Mouse (Mus musculus): Measurements from ENCODE around the gene Dcun1d4.
"Not testable (repeated sequence)": the region's sequence is repeated elsewhere in the genome, so short reads cannot be mapped to it uniquely, and the experiment has no call there.

Dcun1d4 gene

DNA sequence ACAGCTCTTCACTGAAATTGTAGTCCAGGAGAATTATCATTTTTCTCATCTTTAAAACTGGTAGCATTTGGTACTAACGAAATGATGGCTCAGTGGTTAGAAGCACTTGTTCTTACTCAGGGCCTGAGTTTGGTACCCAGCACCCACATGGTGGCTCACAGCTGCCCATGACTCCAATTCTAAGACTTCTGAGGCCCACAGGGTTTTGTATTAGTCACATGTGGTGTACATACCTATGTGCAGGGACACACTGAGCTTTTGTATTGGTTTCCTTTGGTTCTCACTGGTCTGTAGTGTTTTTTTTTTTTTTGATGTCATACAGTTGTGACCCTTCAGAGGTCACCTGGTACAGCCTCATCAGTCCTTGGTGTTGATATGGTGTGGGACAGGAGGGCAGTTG lies 68.0 kb downstream of the Dcun1d4 start:
- DNase-seq = no peak

- no peak for DNase-seq
These were observed 71.0 kb downstream of the Dcun1d4 start for GRCm38 (mm10) chr5:73551836-73552235.

- no peak for DNase-seq
These were observed 73.1 kb downstream of the Dcun1d4 start for GRCm38 (mm10) chr5:73553903-73554302.

DNA sequence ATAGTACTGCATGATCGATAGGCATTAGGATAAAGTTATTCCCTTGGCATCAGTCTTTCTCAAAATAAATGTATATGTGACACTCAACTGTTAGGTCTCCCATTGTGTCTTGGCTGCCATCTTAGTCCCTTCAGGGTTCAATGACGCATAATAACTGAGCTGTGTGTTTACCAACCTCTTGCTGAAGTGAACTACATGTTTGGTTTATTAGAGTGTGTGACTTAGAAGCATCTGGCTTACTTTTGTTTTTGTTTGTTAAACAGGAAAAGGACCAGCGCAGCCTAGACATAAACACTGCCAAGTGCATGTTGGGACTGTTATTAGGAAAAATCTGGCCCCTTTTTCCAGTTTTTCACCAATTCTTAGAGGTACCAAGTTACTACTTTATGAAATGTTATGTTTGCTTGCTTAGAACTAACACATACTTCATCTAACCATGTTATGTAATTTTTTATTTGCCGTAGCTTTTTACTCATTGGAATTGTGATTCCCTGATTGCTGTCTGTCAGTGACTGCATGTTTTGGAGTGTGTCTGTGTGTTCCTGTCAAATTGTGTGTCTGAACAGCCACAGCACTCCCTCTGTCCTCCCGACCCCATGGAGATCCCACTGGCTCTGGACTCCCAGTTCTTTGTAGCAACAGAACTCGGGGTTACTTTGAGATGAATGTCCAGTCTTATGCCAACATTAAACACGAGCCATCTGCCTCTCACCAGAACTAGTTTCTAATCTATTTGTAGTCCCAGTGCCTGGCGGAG lies 74.5 kb downstream of the Dcun1d4 start:
- DNase-seq = no peak

GRCm38 (mm10) chr5:73556733-73557425 lies 76.1 kb downstream of the Dcun1d4 start:
- no peak for DNase-seq

DNA sequence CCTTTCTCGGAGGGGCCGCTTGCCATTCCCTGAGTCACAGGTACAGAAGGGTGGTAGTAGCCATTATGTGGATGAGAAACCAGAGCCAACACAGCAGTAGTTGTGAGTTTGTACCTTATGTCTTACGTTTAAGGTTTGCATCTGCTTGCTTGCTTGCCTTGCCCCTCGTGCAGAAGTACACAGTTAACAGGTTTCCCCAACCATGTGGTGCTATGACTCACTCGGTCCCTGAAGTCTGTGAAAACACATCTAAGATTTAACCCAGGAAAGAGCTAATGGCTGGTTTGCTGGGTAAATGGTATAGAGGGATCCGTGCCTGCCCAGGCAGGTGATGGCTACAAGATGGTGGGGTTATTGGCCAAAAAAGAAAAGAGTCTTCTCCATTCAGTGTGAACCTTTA lies 78.0 kb downstream of the Dcun1d4 start:
- DNase-seq = no peak

- DNase-seq = no peak
These were observed 83.2 kb downstream of the Dcun1d4 start for GRCm38 (mm10) chr5:73564038-73564437.

GRCm38 (mm10) chr5:73566119-73566518 lies 85.3 kb downstream of the Dcun1d4 start:
- DNase-seq = no peak

GRCm38 (mm10) chr5:73566892-73567291 lies 86.1 kb downstream of the Dcun1d4 start:
- no peak for DNase-seq

- no peak for DNase-seq
These were observed 88.4 kb downstream of the Dcun1d4 start for GRCm38 (mm10) chr5:73569181-73569580.

GRCm38 (mm10) chr5:73571395-73572156 lies 90.8 kb downstream of the Dcun1d4 start:
- DNase-seq = no peak

GRCm38 (mm10) chr5:73572846-73573245 lies 92.0 kb downstream of the Dcun1d4 start:
- DNase-seq = no peak

GRCm38 (mm10) chr5:73573789-73574188 lies 93.0 kb downstream of the Dcun1d4 start:
- DNase-seq = no peak

DNA sequence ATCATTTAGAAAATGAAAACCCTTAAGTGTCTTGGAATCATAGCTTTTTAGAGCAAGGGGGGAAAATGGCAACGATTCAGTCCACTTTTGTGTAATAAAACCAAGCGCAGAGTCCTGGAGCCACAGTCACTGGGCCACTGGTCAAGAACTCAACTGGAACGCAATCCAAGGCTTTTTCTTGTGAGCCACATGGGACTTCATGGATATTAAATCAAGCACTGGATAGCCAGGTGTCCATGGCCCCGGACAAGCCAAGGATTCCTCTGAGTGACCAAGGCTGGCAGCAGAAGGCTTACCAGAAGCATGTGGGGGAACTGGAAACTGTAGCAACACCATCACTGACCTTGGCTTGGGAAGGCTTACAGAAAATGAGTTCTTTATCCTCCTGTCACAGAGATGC lies 93.8 kb downstream of the Dcun1d4 start:
- no peak for DNase-seq

DNA sequence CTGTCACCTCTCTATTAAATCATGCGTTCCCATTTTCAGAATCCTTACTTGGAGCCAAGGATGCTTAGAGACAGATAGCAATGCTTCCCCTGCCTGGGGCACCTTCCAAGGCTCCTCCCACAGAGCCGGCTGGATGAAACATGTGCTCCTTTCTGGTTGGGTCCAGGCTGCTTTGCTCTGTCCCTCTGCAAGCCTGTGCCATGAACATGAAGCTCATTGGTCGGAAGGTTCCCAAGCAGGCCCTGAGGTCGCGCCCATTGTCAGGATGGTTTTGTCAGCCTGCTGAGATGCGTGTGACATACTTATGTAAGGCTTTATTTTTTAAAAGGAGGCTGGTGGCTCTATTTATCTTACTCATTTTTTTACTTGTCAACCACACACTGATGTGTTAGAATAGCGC lies 95.9 kb downstream of the Dcun1d4 start:
- no peak for DNase-seq

GRCm38 (mm10) chr5:73578131-73578530 lies 97.3 kb downstream of the Dcun1d4 start:
- DNase-seq = no peak

DNA sequence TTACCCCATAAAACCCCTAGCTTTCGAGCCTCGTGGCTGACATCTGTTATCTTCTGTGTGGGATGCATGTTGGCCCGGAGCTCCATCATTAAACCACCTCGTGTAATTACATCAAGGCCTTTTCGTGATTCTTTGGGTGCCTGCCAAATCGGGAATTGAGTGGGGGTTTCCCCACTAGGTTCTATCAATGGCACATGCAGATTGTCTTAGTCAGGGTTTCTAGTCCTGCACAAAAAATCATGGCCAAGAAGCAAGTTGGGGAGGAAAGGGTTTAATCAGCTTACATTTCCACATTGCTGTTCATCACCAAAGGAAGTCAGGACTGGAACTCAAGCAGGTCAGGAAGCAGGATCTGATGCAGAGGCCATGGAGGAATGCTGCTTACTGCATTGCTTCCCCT lies 103.2 kb downstream of the Dcun1d4 start:
- not testable (repeated sequence) for DNase-seq

GRCm38 (mm10) chr5:73585212-73586115 lies 104.7 kb downstream of the Dcun1d4 start:
- peak; percentile 32 for DNase-seq

- no peak for DNase-seq
These were observed 105.8 kb downstream of the Dcun1d4 start for GRCm38 (mm10) chr5:73586597-73586996.

- no peak for DNase-seq
These were observed 106.3 kb downstream of the Dcun1d4 start for GRCm38 (mm10) chr5:73587119-73587518.

DNA sequence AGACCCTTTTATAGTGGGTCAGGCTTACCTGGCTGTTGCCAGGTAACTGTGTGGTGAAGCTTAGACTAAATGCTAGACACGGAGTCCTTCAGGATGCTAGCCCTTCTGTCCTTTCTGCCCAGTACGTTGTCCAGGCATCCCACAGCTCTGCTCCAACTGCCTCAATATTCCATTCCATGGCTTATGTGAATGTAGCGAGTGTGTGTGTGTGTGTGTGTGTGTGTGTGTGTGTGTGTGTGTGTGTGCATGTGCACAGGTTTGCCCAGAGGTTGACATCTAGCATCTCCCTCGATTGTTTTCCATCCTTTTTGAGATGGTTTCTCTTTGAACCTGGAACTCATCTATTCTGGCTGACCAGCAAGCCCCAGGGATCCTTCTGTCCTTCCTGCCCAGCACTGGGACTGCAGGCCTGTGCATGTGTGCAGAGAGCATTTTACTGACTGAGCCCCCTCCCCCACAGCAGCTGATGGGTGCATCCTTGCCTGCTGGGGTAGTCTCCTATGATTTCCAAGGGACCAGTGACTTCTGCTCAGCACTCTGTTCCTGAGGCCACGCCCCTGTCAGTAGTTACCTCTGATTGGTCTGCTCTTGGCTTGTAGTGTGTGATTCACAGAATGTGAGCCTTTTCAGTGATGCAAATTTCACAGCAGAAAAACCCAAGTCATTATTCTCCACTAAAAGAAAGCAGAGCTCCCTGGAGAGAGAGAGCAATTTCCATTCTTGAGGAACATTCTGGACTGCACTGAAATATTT lies 118.3 kb downstream of the Dcun1d4 start:
- no peak for DNase-seq

- DNase-seq = no peak
These were observed 119.2 kb downstream of the Dcun1d4 start for GRCm38 (mm10) chr5:73599991-73600390.

Data from cerebellum, adult 11-12 months (tissue).